Mouse (Mus musculus): Measurements from ENCODE around the gene Sec22c. TPM values are rescaled to one million over a fixed set of nuclear protein-coding genes. Genes with fewer than 3 reads are reported as not detected.

Sec22c gene
- polyA plus RNA-seq, 1 experiment from 2014 or later = 9.5 TPM

DNA sequence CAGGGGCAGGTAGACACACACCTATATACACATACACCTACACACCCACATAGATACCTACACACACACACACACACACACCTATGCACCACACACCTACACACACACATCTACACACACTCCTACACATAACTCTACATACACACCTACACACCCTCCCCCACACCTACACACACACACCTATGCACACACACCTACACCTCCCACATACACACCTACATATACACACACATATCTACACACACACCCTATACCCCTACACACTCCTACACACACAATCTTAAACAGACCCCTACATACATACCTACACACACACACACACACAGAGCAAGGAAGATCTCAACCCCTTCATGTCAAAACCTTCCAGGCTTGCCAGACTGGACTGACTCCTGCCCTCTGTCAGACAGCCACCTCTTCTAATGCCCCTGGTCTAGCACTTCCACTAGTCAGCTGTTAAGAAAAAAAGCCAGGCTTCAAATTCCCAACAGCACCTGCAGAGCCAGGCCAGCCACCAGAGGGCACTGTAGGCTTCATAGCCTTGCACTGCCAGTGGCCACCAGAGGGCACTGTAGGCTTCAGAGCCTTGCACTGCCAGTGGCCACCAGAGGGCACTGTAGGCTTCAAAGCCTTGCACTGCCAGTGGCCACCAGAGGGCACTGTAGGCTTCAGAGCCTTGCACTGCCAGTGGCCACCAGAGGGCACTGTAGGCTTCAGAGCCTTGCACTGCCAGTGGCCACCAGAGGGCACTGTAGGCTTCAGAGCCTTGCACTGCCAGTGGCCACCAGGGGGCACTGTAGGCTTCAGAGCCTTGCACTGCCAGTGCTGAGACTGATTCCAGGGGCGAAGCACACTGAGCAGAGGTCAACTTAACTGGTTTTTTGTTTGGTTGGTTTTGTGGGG is 7.9 kb downstream of the Sec22c start:
- no peak overlapping the region for H3K4me3 ChIP-seq (ENCODE audit: low read depth, low read length)
- H3K27me3 ChIP-seq (replicated peaks; ENCODE audit: control insufficient read depth, insufficient read depth, low read length) = no peaks in the 10 kb centered on the region
- DNase-seq (ENCODE audit: low spot score) (no peak), ATAC-seq (replicated peaks; ENCODE audit: low FRiP score, low TSS enrichment, low read depth) (no peak)
- H3K27ac ChIP-seq (ENCODE audit: low read depth) = no peak overlapping the region
- no peaks in the 10 kb centered on the region for H3K4me1 ChIP-seq (replicated peaks; ENCODE audit: control insufficient read depth, insufficient read depth, low read length)
- WGBS = 88% methylated on average over 1 of the region's 1 CpGs
- peaks cover 11% of the 10 kb centered on the region for H3K36me3 ChIP-seq (ENCODE audit: control insufficient read depth, insufficient read depth, low read length)
- no peak overlapping the region for H3K4me2 ChIP-seq (ENCODE audit: low read length)
- H3K9me3 ChIP-seq (ENCODE audit: control insufficient read depth, low read length) = no peaks in the 10 kb centered on the region
- no peak overlapping the region for H3K9ac ChIP-seq (ENCODE audit: low read length)

- H3K36me3 ChIP-seq (ENCODE audit: control insufficient read depth, insufficient read depth, low read length) = peaks cover 19% of the 10 kb centered on the region
- no peaks in the 10 kb centered on the region for H3K9me3 ChIP-seq (ENCODE audit: control insufficient read depth, low read length)
- DNase-seq (ENCODE audit: low spot score) (no peak), ATAC-seq (replicated peaks; ENCODE audit: low FRiP score, low TSS enrichment, low read depth) (no peak)
- no peak overlapping the region for H3K4me2 ChIP-seq (ENCODE audit: low read length)
- no peak overlapping the region for H3K27ac ChIP-seq (ENCODE audit: low read depth)
- no peak overlapping the region for H3K9ac ChIP-seq (ENCODE audit: low read length)
- WGBS = 89% methylated on average over 9 of the region's 9 CpGs
- H3K4me3 ChIP-seq (ENCODE audit: low read depth, low read length) = no peak overlapping the region
- H3K4me1 ChIP-seq (replicated peaks; ENCODE audit: control insufficient read depth, insufficient read depth, low read length) = no peaks in the 10 kb centered on the region
- H3K27me3 ChIP-seq (replicated peaks; ENCODE audit: control insufficient read depth, insufficient read depth, low read length) = no peaks in the 10 kb centered on the region
These were observed 8.7 kb downstream of the Sec22c start for GRCm38 (mm10) chr9:121696626-121697025.

GRCm38 (mm10) chr9:121694736-121695135 is 10.6 kb downstream of the Sec22c start:
- no peak for ATAC-seq (replicated peaks; ENCODE audit: low FRiP score, low TSS enrichment, low read depth)

GRCm38 (mm10) chr9:121690734-121691133 is 14.6 kb downstream of the Sec22c start:
- H3K4me1 ChIP-seq (replicated peaks; ENCODE audit: control insufficient read depth, insufficient read depth, low read length) = no peaks in the 10 kb centered on the region
- WGBS = 90% methylated on average over 7 of the region's 7 CpGs
- no peak for DNase-seq (ENCODE audit: low spot score)
- no peak overlapping the region for H3K4me3 ChIP-seq (ENCODE audit: low read depth, low read length)
- no peak overlapping the region for H3K4me2 ChIP-seq (ENCODE audit: low read length)
- no peaks in the 10 kb centered on the region for H3K9me3 ChIP-seq (ENCODE audit: control insufficient read depth, low read length)
- no peak overlapping the region for H3K9ac ChIP-seq (ENCODE audit: low read length)
- H3K36me3 ChIP-seq (ENCODE audit: control insufficient read depth, insufficient read depth, low read length) = peaks cover 47% of the 10 kb centered on the region
- H3K27ac ChIP-seq (ENCODE audit: low read depth) = no peak overlapping the region
- ATAC-seq (replicated peaks; ENCODE audit: low FRiP score, low TSS enrichment, low read depth) = no peak
- H3K27me3 ChIP-seq (replicated peaks; ENCODE audit: control insufficient read depth, insufficient read depth, low read length) = no peaks in the 10 kb centered on the region

More at GRCm38 (mm10) chr9:121694736-121695135, 10.6 kb downstream of the Sec22c start:
- Histone ChIP-seq H3K4me2 (ENCODE audit: low read length) (no peak overlapping the region), H3K4me1 (replicated peaks; ENCODE audit: control insufficient read depth, insufficient read depth, low read length) (no peaks in the 10 kb centered on the region), H3K4me3 (ENCODE audit: low read depth, low read length) (no peak overlapping the region), H3K27ac (ENCODE audit: low read depth) (no peak overlapping the region), H3K36me3 (ENCODE audit: control insufficient read depth, insufficient read depth, low read length) (peaks cover 32% of the 10 kb centered on the region), H3K27me3 (replicated peaks; ENCODE audit: control insufficient read depth, insufficient read depth, low read length) (no peaks in the 10 kb centered on the region), H3K9ac (ENCODE audit: low read length) (no peak overlapping the region), H3K9me3 (ENCODE audit: control insufficient read depth, low read length) (no peaks in the 10 kb centered on the region)
- DNase-seq (ENCODE audit: low spot score) = no peak
- WGBS = 76% methylated on average over 12 of the region's 12 CpGs

GRCm38 (mm10) chr9:121690200-121690651 is 15.1 kb downstream of the Sec22c start:
- DNase-seq (ENCODE audit: low spot score) = no peak
- Histone ChIP-seq H3K27me3 (replicated peaks; ENCODE audit: control insufficient read depth, insufficient read depth, low read length) (no peaks in the 10 kb centered on the region), H3K36me3 (ENCODE audit: control insufficient read depth, insufficient read depth, low read length) (peaks cover 50% of the 10 kb centered on the region), H3K9ac (ENCODE audit: low read length) (no peak overlapping the region), H3K4me2 (ENCODE audit: low read length) (no peak overlapping the region), H3K4me1 (replicated peaks; ENCODE audit: control insufficient read depth, insufficient read depth, low read length) (no peaks in the 10 kb centered on the region), H3K4me3 (ENCODE audit: low read depth, low read length) (no peak overlapping the region), H3K27ac (ENCODE audit: low read depth) (no peak overlapping the region), H3K9me3 (ENCODE audit: control insufficient read depth, low read length) (no peaks in the 10 kb centered on the region)
- ATAC-seq (replicated peaks; ENCODE audit: low FRiP score, low TSS enrichment, low read depth) = no peak
- WGBS = 79% methylated on average over 15 of the region's 15 CpGs

GRCm38 (mm10) chr9:121684702-121685101 is 20.6 kb downstream of the Sec22c start:
- ATAC-seq (replicated peaks; ENCODE audit: low FRiP score, low TSS enrichment, low read depth) (no peak), DNase-seq (ENCODE audit: low spot score) (no peak)
- no peak overlapping the region for H3K9ac ChIP-seq (ENCODE audit: low read length)
- no peaks in the 10 kb centered on the region for H3K27me3 ChIP-seq (replicated peaks; ENCODE audit: control insufficient read depth, insufficient read depth, low read length)
- H3K36me3 ChIP-seq (ENCODE audit: control insufficient read depth, insufficient read depth, low read length) = peaks cover 40% of the 10 kb centered on the region
- no peak overlapping the region for H3K4me2 ChIP-seq (ENCODE audit: low read length)
- 76% methylated on average over 7 of the region's 7 CpGs for whole genome bisulfite sequencing
- no peak overlapping the region for H3K4me3 ChIP-seq (ENCODE audit: low read depth, low read length)
- H3K4me1 ChIP-seq (replicated peaks; ENCODE audit: control insufficient read depth, insufficient read depth, low read length) = no peaks in the 10 kb centered on the region
- no peak overlapping the region for H3K27ac ChIP-seq (ENCODE audit: low read depth)
- H3K9me3 ChIP-seq (ENCODE audit: control insufficient read depth, low read length) = no peaks in the 10 kb centered on the region

DNA sequence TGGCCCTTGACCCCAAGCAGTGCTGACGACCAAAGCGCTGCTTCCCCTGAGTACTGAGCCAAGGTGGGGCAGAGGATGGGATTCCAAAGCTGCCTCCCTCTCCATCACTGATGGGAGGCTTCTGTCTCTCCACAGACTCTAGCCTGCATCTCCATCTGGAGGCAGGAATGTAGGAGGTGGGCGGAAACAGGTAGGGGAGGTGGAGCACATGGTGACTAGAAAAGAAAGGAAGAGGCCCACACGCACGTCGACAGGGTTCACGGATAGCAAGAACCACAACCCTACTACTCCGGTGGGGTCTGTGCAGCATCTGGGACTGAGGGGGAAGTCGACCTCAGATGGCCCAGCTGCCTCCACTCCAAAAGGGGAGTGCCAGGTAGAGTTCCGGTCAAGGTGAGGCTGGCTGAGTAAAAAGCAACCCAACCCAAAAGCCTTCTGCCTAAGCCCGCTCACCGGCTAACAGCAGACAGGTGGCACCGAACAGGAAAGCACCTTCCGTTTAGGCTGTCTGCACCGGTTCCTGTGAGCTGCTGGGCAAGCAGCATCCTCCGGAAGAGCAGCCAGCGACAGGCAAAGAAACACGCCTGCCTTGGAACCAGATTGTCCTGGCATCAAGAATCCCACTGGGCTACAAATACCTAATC is 23.1 kb downstream of the Sec22c start:
- Histone ChIP-seq H3K4me2 (ENCODE audit: low read length) (no peak overlapping the region), H3K9me3 (ENCODE audit: control insufficient read depth, low read length) (no peaks in the 10 kb centered on the region), H3K27me3 (replicated peaks; ENCODE audit: control insufficient read depth, insufficient read depth, low read length) (no peaks in the 10 kb centered on the region), H3K4me1 (replicated peaks; ENCODE audit: control insufficient read depth, insufficient read depth, low read length) (0 out of 2 replicates have a peak, but pooled peaks cover 3% of the 10 kb centered on the region), H3K36me3 (ENCODE audit: control insufficient read depth, insufficient read depth, low read length) (peaks cover 27% of the 10 kb centered on the region), H3K4me3 (ENCODE audit: low read depth, low read length) (no peak overlapping the region), H3K9ac (ENCODE audit: low read length) (no peak overlapping the region), H3K27ac (ENCODE audit: low read depth) (no peak overlapping the region)
- ATAC-seq (replicated peaks; ENCODE audit: low FRiP score, low TSS enrichment, low read depth) = no peak
- DNase-seq (ENCODE audit: low spot score) = no peak
- WGBS = 75% methylated on average over 18 of the region's 18 CpGs

DNA sequence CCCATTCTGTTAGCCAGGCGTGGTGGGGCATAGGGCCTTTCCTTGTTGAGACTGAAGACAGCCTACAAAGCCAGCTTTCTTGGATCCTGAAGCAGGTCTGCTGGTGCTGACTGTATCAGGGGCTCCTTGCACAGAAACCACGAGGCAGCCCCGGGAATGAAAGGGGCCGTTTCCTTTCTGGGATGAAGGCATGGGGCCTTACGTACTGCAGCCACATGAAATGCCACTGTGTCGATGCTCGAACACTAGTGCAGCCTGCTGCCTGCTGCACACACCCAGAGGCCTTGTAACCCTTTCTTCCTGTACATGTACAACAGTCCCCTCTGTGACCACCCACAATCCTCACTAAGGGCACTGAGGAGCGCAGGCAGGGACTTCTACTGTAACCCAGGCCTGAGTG is 24.1 kb downstream of the Sec22c start:
- H3K36me3 ChIP-seq (ENCODE audit: control insufficient read depth, insufficient read depth, low read length) = peaks cover 26% of the 10 kb centered on the region
- ATAC-seq (replicated peaks; ENCODE audit: low FRiP score, low TSS enrichment, low read depth) = no peak
- 0 out of 2 replicates have a peak, but pooled peaks cover 6% of the 10 kb centered on the region for H3K4me1 ChIP-seq (replicated peaks; ENCODE audit: control insufficient read depth, insufficient read depth, low read length)
- 81% methylated on average over 8 of the region's 8 CpGs for WGBS
- H3K9ac ChIP-seq (ENCODE audit: low read length) = no peak overlapping the region
- no peak overlapping the region for H3K4me2 ChIP-seq (ENCODE audit: low read length)
- DNase-seq (ENCODE audit: low spot score) = no peak
- no peaks in the 10 kb centered on the region for H3K27me3 ChIP-seq (replicated peaks; ENCODE audit: control insufficient read depth, insufficient read depth, low read length)
- H3K27ac ChIP-seq (ENCODE audit: low read depth) = no peak overlapping the region
- H3K9me3 ChIP-seq (ENCODE audit: control insufficient read depth, low read length) = no peaks in the 10 kb centered on the region
- H3K4me3 ChIP-seq (ENCODE audit: low read depth, low read length) = no peak overlapping the region
